Mouse (Mus musculus): ENCODE measurements around the gene Slc22a14.

DNA sequence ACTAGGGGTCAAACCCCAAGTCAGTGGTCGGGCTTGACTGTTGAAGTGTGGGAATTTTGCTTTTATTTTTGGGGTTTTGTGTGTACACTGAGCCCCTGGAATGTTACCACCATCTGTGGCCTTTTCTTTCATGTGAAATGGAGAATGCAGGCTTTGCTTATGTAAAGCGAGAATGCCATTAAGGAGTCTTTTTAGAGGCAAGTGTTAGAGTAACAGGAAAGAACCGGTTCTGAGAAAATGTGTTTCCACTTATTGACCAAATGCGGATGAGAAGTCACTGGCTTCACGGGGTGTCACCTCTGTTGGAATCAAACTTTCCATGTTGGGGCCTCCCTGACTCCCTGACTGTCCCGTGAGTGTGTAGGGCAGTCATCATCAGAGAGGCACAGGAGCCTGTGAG, 10.2 kb upstream of the Slc22a14 start:
- TF ChIP-seq CTCF (IDR thresholded peaks at IDR 0.05 in 2 of 3, conservative IDR thresholded peaks at IDR 0.05 in 1 of 3; ENCODE audit: control insufficient read depth in 1 of 3, insufficient read depth in 1 of 3, low read depth in 2 of 3, low read length in 3 of 3, poor library complexity in 1 of 3, severe bottlenecking in 1 of 3) = no peak
- TF ChIP-seq GABPA (IDR thresholded peaks at IDR 0.05; ENCODE audit: low read depth, low read length) = no peak
- TF ChIP-seq POLR2A (IDR thresholded peaks at IDR 0.05; ENCODE audit: control insufficient read depth in 1 of 2, insufficient read depth in 1 of 2, low read depth in 1 of 2, low read length in 2 of 2, poor library complexity in 1 of 2) = no peak
- TF ChIP-seq JUND (IDR thresholded peaks at IDR 0.05; ENCODE audit: low read depth, low read length) = no peak
- TF ChIP-seq GATA1 (IDR thresholded peaks at IDR 0.05; ENCODE audit: low read depth, low read length) = no peak
- no peak for TF ChIP-seq POLR2AphosphoS2 (IDR thresholded peaks at IDR 0.05; ENCODE audit: low read length)
- no peak for TF ChIP-seq EP300 (IDR thresholded peaks at IDR 0.05; ENCODE audit: low read depth in 1 of 2, low read length in 2 of 2)
- TF ChIP-seq TBP (IDR thresholded peaks at IDR 0.05; ENCODE audit: low read depth, low read length) = no peak
